Mouse (Mus musculus): ENCODE measurements around the gene Atp5h. TPM values are rescaled to one million over a fixed set of nuclear protein-coding genes. Genes with fewer than 3 reads are reported as not detected.
A peak's percentile ranks its signal among the peaks of the same experiment; 100 is the strongest.

Atp5h gene
- polyA plus RNA-seq, 2 experiments = 334 to 620 TPM

GRCm38 (mm10) chr11:115405723-115406122 is 14.0 kb downstream of the Atp5h start:
- Histone ChIP-seq H3K27me3 (ENCODE audit: control insufficient read depth, insufficient read depth, low read length) (no peaks in the 10 kb centered on the region), H3K36me3 (replicated peaks; ENCODE audit: control insufficient read depth, insufficient read depth, low read depth) (no peaks in the 10 kb centered on the region; the same call in 1 of the 2 replicates), H3K27ac (no peak overlapping the region), H3K9ac (replicated peaks) (no peak overlapping the region), H3K4me2 (ENCODE audit: low read depth) (no peak overlapping the region), H3K9me3 (ENCODE audit: control insufficient read depth, low read length) (no peaks in the 10 kb centered on the region), H3K4me3 (ENCODE audit: insufficient read depth in 1 of 2, low read depth in 2 of 2, low read length in 2 of 2) (no peak overlapping the region), H3K4me1 (replicated peaks; ENCODE audit: control insufficient read depth in 2 of 2, insufficient read depth in 2 of 2, low read length in 1 of 2) (peaks cover 4 to 11% of the 10 kb centered on the region in 2 experiments; a peak in 2 of 4 replicates)
- TF ChIP-seq EP300 (IDR thresholded peaks at IDR 0.05; ENCODE audit: low read depth) (no peak), CTCF (IDR thresholded peaks at IDR 0.05; ENCODE audit: low read depth) (no peak)
- ATAC-seq (ENCODE audit: insufficient read depth) (no peak), DNase-seq (ENCODE audit: low read depth in 3 of 3, low spot score in 3 of 3) (no peak)
- 86% methylated on average over 6 of the region's 6 CpGs for WGBS (ENCODE audit: insufficient replicate concordance)

GRCm38 (mm10) chr11:115403338-115404124 is 16.2 kb downstream of the Atp5h start, which contains the start of gene Mrpl58:
Gene Mrpl58, plus strand, starts transcription at chr11:115403752.
- H3K27ac ChIP-seq = peak within 1 kb of the TSS; percentile 35; the same call in 1 of the 2 replicates
- WGBS (ENCODE audit: insufficient replicate concordance) = 2% methylated on average over 50 of the region's 50 CpGs

GRCm38 (mm10) chr11:115400630-115401391 is 19.0 kb downstream of the Atp5h start:
- Histone ChIP-seq H3K27me3 (ENCODE audit: control insufficient read depth, insufficient read depth, low read length) (no peaks in the 10 kb centered on the region), H3K4me2 (ENCODE audit: low read depth) (no peak overlapping the region), H3K27ac (no peak overlapping the region), H3K36me3 (replicated peaks; ENCODE audit: control insufficient read depth, insufficient read depth, low read depth) (no peaks in the 10 kb centered on the region), H3K9me3 (ENCODE audit: control insufficient read depth, low read length) (no peaks in the 10 kb centered on the region), H3K4me1 (replicated peaks; ENCODE audit: control insufficient read depth in 2 of 2, insufficient read depth in 2 of 2, low read length in 1 of 2) (peaks cover 4 to 11% of the 10 kb centered on the region in 2 experiments; a peak in 2 of 4 replicates), H3K9ac (replicated peaks) (no peak overlapping the region), H3K4me3 (ENCODE audit: insufficient read depth in 1 of 2, low read depth in 2 of 2, low read length in 2 of 2) (no peak overlapping the region)
- ATAC-seq (ENCODE audit: insufficient read depth) (no peak), DNase-seq (ENCODE audit: low read depth in 3 of 3, low spot score in 3 of 3) (no peak)
- TF ChIP-seq CTCF (IDR thresholded peaks at IDR 0.05; ENCODE audit: low read depth) = no peak
- TF ChIP-seq EP300 (IDR thresholded peaks at IDR 0.05; ENCODE audit: low read depth) = no peak
- 44% methylated on average over 11 of the region's 11 CpGs for WGBS (ENCODE audit: insufficient replicate concordance)

More at GRCm38 (mm10) chr11:115403338-115404124, 16.2 kb downstream of the Atp5h start, which contains the start of gene Mrpl58:
- H3K36me3 ChIP-seq (replicated peaks; ENCODE audit: control insufficient read depth, insufficient read depth, low read depth) = no peaks in the 10 kb centered on the region
- peak; percentile 66 to 70 (median 69) for DNase-seq (ENCODE audit: low read depth in 3 of 3, low spot score in 3 of 3)
- H3K4me3 ChIP-seq (ENCODE audit: insufficient read depth in 1 of 2, low read depth in 2 of 2, low read length in 2 of 2) = peak within 1 kb of the TSS; percentile 86 to 93
- H3K9ac ChIP-seq (replicated peaks) = peak within 1 kb of the TSS; percentile 84
- no peak for TF ChIP-seq EP300 (IDR thresholded peaks at IDR 0.05; ENCODE audit: low read depth)
- 0 out of 2 replicates have a peak, but pooled peaks have one; percentile 8 for TF ChIP-seq CTCF (IDR thresholded peaks at IDR 0.05; ENCODE audit: low read depth)
- peak; percentile 91 for ATAC-seq (ENCODE audit: insufficient read depth)
- peak within 1 kb of the TSS; percentile 70 for H3K4me2 ChIP-seq (ENCODE audit: low read depth)
- no peaks in the 10 kb centered on the region for H3K9me3 ChIP-seq (ENCODE audit: control insufficient read depth, low read length)
- peaks cover 4 to 11% of the 10 kb centered on the region in 2 experiments; a peak in 2 of 4 replicates for H3K4me1 ChIP-seq (replicated peaks; ENCODE audit: control insufficient read depth in 2 of 2, insufficient read depth in 2 of 2, low read length in 1 of 2)
- H3K27me3 ChIP-seq (ENCODE audit: control insufficient read depth, insufficient read depth, low read length) = no peaks in the 10 kb centered on the region

- DNase-seq (ENCODE audit: low read depth in 3 of 3, low spot score in 3 of 3) = no peak
- ATAC-seq (ENCODE audit: insufficient read depth) = no peak
- TF ChIP-seq EP300 (IDR thresholded peaks at IDR 0.05; ENCODE audit: low read depth) = no peak
- TF ChIP-seq CTCF (IDR thresholded peaks at IDR 0.05; ENCODE audit: low read depth) = no peak
- no peak overlapping the region for H3K27ac ChIP-seq
- H3K4me2 ChIP-seq (ENCODE audit: low read depth) = no peak overlapping the region
- no peaks in the 10 kb centered on the region for H3K36me3 ChIP-seq (replicated peaks; ENCODE audit: control insufficient read depth, insufficient read depth, low read depth)
- no peak overlapping the region for H3K9ac ChIP-seq (replicated peaks)
- H3K4me1 ChIP-seq (replicated peaks; ENCODE audit: control insufficient read depth in 2 of 2, insufficient read depth in 2 of 2, low read length in 1 of 2) = peaks cover 4 to 11% of the 10 kb centered on the region in 2 experiments; a peak in 2 of 4 replicates
- no peaks in the 10 kb centered on the region for H3K27me3 ChIP-seq (ENCODE audit: control insufficient read depth, insufficient read depth, low read length)
- H3K4me3 ChIP-seq (ENCODE audit: insufficient read depth in 1 of 2, low read depth in 2 of 2, low read length in 2 of 2) = no peak overlapping the region
- no peaks in the 10 kb centered on the region for H3K9me3 ChIP-seq (ENCODE audit: control insufficient read depth, low read length)
- 53% methylated on average over 3 of the region's 3 CpGs for WGBS (ENCODE audit: insufficient replicate concordance)
Observed at GRCm38 (mm10) chr11:115400126-115400525, 19.6 kb downstream of the Atp5h start.
